Mouse (Mus musculus): ENCODE measurements around the gene BC048671.

BC048671 gene

GRCm38 (mm10) chr6:90300919-90301318 is at the start of gene BC048671:
Gene BC048671 (plus strand): TSS chr6:90301219.
- no peak for DNase-seq (ENCODE audit: low read depth, low spot score)

DNA sequence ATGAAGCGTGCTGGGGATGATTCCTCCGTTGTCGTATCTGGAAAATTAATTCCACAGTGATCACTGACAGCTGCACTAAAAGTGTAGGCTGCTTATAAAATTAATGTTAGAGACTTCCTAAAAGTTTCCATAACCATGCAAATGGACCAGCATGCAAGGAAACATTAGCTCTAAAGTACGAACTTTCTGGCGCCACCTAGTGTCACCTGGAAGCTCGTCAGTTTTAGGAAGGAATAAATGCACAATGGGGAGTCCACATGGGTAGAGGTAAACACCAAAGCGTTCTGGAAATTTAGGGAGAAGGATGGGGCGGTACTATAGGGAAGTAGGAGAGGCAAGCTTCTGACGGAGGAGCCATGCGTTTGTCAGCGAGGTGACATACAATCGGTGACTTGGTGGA is 12.8 kb upstream of the BC048671 start:
- DNase-seq (ENCODE audit: low read depth, low spot score) = no peak

GRCm38 (mm10) chr6:90306315-90306975 is 5.4 kb downstream of the BC048671 start:
- no peak for DNase-seq (ENCODE audit: low read depth, low spot score)

DNA sequence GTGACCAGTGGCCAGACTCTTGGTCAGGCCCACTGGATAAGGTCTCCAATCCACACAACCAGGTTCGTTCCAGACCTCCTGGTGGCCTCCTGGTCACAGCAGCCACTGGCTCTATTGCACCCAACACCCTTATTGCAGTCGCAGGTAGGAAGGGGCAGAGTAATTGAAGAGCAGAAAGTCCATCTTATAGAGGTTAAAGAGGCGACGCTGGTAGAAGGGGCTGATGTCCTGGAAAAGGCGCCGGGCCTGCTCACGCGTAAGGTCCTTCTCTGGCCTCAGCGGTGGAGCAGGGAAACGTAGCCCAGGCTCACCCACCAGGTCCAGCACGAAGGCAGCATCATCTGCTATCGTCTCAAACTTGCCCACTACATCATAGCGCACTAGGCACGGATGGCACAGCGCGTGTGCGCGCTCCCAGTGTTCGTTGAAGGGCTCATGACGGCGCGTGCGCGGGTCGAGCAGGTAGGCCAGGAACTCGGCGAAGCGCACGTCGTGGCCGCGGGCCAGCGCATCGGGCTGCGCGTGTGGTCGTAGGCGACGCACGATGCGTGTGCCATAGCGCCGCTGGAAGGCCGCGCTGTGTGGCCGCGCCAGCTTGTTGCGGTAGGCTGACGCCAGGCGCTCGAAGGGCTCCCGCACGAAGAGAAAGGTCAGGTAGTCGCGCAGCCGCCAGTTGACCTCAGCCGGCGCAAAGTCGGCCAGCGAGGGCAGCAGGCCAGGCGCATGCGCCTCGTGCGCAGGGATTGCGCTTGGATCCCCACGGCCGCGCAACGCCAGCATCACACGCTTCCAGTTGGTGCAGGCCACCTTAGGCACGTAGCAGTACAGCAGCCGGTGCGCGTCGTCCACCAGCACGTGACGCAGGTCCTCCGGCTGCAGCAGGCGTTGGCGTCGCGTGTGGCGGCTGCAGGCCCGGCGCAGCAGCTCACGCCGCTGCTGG is 8.1 kb downstream of the BC048671 start:
- DNase-seq (ENCODE audit: low read depth, low spot score) = no peak

- no peak for DNase-seq (ENCODE audit: low read depth, low spot score)
These were observed 14.9 kb downstream of the BC048671 start for GRCm38 (mm10) chr6:90315961-90316360.

- no peak for DNase-seq (ENCODE audit: low read depth, low spot score)
These were observed 16.7 kb downstream of the BC048671 start for GRCm38 (mm10) chr6:90317510-90318258.

GRCm38 (mm10) chr6:90319019-90319418 is 18.0 kb downstream of the BC048671 start:
- no peak for DNase-seq (ENCODE audit: low read depth, low spot score)

DNA sequence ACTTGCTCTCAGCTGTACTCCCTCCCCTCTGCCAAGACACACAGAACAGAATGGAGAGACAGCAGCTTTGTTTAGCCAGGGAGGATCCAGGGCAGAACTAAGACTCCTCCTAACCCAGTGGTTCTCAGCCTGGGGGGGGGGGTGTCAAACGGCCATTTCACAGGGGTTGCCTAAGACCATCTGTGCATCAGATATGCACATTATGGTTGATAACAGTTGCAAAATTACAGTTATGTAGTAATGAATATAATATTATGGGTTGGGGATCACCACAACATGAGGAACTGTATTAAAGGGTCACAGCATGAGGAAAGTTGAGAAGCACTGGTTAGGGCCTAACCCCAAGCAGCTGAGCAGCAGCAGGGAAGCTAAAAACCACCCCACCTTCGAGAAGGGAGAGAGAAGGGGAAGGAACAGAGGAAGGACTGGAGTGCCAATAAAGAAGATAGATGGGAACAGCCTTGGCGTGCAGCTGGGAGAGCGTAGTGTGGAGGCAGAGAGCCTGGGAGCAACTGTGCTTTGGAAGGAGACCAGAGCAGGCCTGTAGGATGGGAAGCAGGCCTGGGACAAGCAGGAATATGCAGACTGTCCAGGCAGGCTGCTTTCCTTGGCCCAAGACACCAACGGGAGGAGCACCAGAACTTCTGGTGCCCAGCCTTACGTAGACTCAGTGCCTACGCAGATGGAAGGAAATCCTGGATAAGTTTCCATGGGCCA is 18.6 kb downstream of the BC048671 start:
- no peak for DNase-seq (ENCODE audit: low read depth, low spot score)

DNA sequence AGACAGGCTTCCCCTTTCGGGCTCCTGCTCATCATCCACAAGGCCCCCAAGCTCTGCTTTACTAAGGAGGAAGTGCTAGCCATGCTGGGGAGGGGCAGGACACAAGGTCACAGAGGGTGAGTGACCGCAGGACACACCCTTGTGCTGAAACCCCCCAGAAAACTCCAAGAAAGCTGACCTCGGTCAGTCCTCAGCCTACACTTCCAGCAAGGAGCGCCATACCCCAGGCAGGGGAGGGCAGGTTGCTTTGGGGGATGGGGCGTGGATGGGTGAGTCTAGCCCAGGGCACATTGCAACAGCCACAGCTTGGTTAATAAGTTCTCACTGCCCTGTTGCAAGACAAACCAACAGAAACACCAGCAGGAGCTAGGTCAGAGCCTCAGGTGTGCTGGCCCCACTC is 19.4 kb downstream of the BC048671 start:
- DNase-seq (ENCODE audit: low read depth, low spot score) = no peak

GRCm38 (mm10) chr6:90321811-90322210 is 20.8 kb downstream of the BC048671 start:
- DNase-seq (ENCODE audit: low read depth, low spot score) = no peak

DNA sequence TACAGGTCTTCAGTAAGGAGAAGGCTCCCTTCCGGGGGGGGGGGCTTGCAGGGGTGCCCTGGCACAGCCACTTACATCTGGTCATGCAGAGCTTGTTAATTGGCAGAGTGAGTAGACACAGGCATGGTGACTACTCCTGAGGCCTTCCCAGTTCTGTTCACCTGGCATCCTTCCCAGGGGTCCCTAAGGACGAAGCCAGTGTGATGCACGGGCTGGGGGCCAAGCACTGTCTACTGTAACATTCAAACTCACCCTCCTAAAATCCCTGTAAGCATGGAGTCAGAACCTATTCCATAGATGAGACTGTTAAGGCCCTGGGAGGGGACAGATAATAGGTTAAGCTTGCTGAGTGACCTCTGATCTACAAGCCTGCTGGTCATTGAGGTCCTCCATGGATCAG is 23.0 kb downstream of the BC048671 start:
- DNase-seq (ENCODE audit: low read depth, low spot score) = no peak

DNA sequence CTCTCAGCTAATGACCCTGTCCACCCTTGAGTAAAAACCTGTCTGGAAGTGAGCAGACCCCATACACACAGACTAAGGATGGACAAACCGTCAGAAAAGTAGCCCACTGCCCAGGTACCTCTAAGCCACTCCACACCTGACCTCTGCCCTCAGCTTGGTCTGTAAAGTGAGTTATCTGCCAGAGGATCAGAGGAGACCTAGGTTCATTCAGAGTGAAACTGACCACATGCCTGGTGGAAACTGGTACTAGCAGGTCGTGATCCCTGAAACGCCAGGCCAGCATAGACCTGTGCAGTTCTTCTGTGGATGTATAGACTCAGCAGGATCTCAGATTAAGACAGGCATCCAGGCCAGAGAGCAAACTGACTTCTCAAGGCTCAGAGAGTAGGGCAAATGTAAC is 23.4 kb downstream of the BC048671 start:
- DNase-seq (ENCODE audit: low read depth, low spot score) = no peak

DNA sequence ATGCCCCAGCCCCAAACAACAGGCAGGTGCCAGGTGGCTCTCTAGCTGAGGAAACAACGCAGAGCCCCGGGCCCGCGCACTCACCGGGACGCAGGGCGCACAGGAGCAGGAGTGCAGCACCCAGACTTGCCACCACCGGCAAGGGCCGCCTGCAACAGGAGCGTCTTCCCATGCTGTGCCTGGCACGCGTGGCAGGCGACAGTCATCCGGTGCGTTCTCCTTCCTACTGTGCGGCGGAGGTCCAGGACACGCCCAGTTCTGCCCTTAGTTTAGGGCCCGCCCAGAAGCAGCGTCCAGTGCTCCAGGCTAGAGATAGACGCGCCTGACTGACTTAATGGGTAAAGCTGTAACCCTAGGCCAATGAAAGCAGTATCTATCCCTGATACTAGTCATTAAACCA is 24.0 kb downstream of the BC048671 start, which contains the start of gene Chst13:
TSS of gene Chst13 (minus strand) at position 195 of the 400 bp plus-strand sequence.
- no peak for DNase-seq (ENCODE audit: low read depth, low spot score)

DNA sequence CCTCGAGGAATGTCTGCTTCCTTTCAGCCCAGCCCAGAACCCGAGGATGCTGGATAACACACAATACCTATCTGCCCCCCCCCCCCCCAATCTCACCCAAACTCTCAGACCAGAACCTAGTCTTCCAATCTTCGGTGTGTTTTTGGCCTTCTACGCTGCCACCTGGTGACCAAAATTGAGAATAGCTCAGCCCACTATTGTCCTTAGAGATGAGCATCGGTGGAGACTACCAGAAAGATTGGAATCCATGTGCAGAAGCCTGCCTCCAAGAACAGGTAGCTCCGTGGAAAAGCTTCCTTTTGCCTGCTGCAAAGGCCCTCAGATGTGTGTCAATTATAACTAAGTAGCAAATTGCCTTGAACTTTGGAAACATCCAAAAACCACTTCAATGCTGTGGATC is 26.7 kb downstream of the BC048671 start:
- peak; percentile 6 for DNase-seq (ENCODE audit: low read depth, low spot score)

GRCm38 (mm10) chr6:90329953-90330352 is 28.9 kb downstream of the BC048671 start:
- no peak for DNase-seq (ENCODE audit: low read depth, low spot score)

GRCm38 (mm10) chr6:90332561-90333425 is 31.8 kb downstream of the BC048671 start, which contains the start of gene Uroc1:
Gene Uroc1 (plus strand): TSS chr6:90333284.
- no peak for DNase-seq (ENCODE audit: low read depth, low spot score)

DNA sequence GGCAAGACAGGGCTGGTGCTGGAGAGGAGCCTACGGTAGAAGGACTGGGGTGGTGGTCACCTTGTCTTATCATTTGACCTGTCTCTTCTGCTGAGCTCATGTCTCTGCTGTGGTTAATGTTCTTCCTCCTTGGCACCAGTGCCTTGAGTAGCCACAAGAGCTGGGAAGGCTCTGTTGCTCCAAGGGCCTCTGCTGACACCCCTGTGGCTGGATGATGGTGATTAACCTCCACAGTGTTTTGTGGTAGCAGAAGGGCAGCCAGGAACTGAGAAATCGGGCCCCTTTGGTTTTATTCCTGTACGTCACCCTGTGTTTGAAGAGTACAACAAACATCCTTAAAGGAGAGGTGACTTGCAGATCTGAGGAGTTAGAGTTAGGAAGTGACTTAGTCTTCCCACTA is 33.2 kb downstream of the BC048671 start:
- no peak for DNase-seq (ENCODE audit: low read depth, low spot score)

DNA sequence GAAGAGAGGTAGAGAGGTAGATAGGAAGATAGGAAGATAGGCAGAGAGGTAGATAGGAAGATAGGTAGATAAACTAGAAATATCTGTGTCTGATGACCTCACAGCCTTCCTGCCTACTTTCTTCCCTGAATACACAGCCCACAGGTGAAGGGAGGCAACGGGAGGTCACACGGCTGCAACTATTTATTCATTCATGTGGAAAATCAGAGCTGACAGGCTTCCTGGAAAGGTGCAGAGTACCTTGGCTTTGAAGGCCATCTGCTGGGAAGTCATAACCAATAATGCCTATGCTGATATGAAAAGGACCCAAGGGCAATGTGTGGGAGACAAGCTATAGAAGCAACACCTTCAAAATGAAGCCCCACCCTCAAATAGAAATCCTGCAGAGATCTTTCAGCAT is 41.3 kb downstream of the BC048671 start:
- no peak for DNase-seq (ENCODE audit: low read depth, low spot score)

DNA sequence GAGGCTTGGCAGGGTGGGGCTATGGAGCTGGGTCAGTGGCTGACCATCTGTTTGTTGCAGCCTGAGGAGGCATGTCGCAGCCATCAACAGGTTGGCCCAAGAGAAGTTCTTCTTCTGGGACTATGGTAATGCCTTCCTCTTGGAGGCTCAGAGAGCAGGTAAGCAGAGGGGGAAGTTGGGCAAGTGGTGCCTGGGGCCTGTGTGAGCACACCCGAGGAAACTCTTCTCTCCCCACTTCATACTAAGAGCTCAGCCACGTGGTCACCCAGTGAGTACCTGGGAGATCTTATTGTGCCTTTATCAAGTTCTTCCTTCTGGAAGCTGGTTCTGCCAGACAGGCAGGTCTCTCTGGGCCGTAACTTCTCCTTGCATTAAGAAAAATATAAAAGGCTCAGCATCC is 46.2 kb downstream of the BC048671 start:
- DNase-seq (ENCODE audit: low read depth, low spot score) = no peak

DNA sequence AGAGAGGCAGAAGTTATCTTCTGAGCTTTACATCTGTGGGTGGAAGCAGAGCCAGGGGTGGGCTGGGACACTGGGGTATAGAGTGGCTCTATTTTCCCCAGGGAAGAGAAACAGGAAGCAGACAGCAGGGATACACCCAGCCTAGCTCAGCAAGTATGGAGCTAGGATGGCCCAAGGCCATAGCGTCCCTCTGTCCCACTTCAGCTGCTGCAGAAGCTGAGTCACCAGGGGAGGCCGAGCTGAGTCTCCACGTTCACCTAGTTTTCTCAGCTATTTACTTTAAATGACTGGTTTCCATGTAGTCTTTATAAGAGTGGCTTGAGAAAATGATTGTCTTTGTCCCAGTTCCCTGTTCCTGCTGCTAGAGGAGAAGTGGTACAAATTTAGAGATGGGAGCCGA is 47.5 kb downstream of the BC048671 start:
- no peak for DNase-seq (ENCODE audit: low read depth, low spot score)

Measured in CD4-positive, CD25-positive, alpha-beta regulatory T cell, adult 2 months (primary cell).